Mouse (Mus musculus): ENCODE data around the gene Foxp3. TPM values are rescaled to one million over a fixed set of nuclear protein-coding genes. Genes with fewer than 3 reads are reported as not detected.

The Foxp3 gene
- polyA plus RNA-seq, 1 experiment from 2014 or later = not detected

GRCm38 (mm10) chrX:7571565-7572136 lies 1.8 kb upstream of the Foxp3 start:
- Histone ChIP-seq H3K4me2 (ENCODE audit: low read depth, low read length) (no peak overlapping the region), H3K9ac (replicated peaks; ENCODE audit: low read length) (no peak overlapping the region), H3K36me3 (replicated peaks; ENCODE audit: control insufficient read depth, insufficient read depth, low read depth, low read length) (no peaks in the 10 kb centered on the region), H3K4me3 (ENCODE audit: low read depth, low read length) (no peak overlapping the region), H3K27ac (replicated peaks; ENCODE audit: low read depth, low read length) (no peak overlapping the region), H3K4me1 (ENCODE audit: control insufficient read depth, insufficient read depth, low read length) (no peaks in the 10 kb centered on the region), H3K9me3 (replicated peaks; ENCODE audit: control insufficient read depth, low read length) (no peaks in the 10 kb centered on the region), H3K27me3 (ENCODE audit: control insufficient read depth, insufficient read depth, low read length) (no peaks in the 10 kb centered on the region)
- DNase-seq (ENCODE audit: low spot score) = no peak
- no peak for ATAC-seq (replicated peaks; ENCODE audit: insufficient number of reproducible peaks, low FRiP score, low TSS enrichment, low read depth)
- 91% methylated on average over 9 of the region's 9 CpGs for WGBS

GRCm38 (mm10) chrX:7572466-7572865 lies 978 bp upstream of the Foxp3 start:
- H3K4me2 ChIP-seq (ENCODE audit: low read depth, low read length) = no peak overlapping the region
- H3K4me3 ChIP-seq (ENCODE audit: low read depth, low read length) = no peak overlapping the region
- no peak for ATAC-seq (replicated peaks; ENCODE audit: insufficient number of reproducible peaks, low FRiP score, low TSS enrichment, low read depth)
- H3K27ac ChIP-seq (replicated peaks; ENCODE audit: low read depth, low read length) = no peak overlapping the region
- DNase-seq (ENCODE audit: low spot score) = no peak
- H3K36me3 ChIP-seq (replicated peaks; ENCODE audit: control insufficient read depth, insufficient read depth, low read depth, low read length) = no peaks in the 10 kb centered on the region
- no peaks in the 10 kb centered on the region for H3K27me3 ChIP-seq (ENCODE audit: control insufficient read depth, insufficient read depth, low read length)
- no peaks in the 10 kb centered on the region for H3K4me1 ChIP-seq (ENCODE audit: control insufficient read depth, insufficient read depth, low read length)
- no peaks in the 10 kb centered on the region for H3K9me3 ChIP-seq (replicated peaks; ENCODE audit: control insufficient read depth, low read length)
- 85% methylated on average over 10 of the region's 10 CpGs for WGBS
- no peak overlapping the region for H3K9ac ChIP-seq (replicated peaks; ENCODE audit: low read length)

GRCm38 (mm10) chrX:7574087-7574884 lies 842 bp downstream of the Foxp3 start, which contains the start of gene Ppp1r3f:
Ppp1r3f (minus strand) TSS chrX:7574283.
- peak within 1 kb of the TSS; percentile 67 for H3K4me2 ChIP-seq (ENCODE audit: low read depth, low read length)
- no peaks in the 10 kb centered on the region for H3K9me3 ChIP-seq (replicated peaks; ENCODE audit: control insufficient read depth, low read length)
- ATAC-seq (replicated peaks; ENCODE audit: insufficient number of reproducible peaks, low FRiP score, low TSS enrichment, low read depth) (peak; percentile 97), DNase-seq (ENCODE audit: low spot score) (peak; percentile 91)
- WGBS = 17% methylated on average over 53 of the region's 65 CpGs
- H3K4me3 ChIP-seq (ENCODE audit: low read depth, low read length) = peak within 1 kb of the TSS; percentile 59
- no peaks in the 10 kb centered on the region for H3K4me1 ChIP-seq (ENCODE audit: control insufficient read depth, insufficient read depth, low read length)
- H3K9ac ChIP-seq (replicated peaks; ENCODE audit: low read length) = peak within 1 kb of the TSS; percentile 79
- peak within 1 kb of the TSS; percentile 41; the same call in 1 of the 2 replicates for H3K27ac ChIP-seq (replicated peaks; ENCODE audit: low read depth, low read length)
- H3K27me3 ChIP-seq (ENCODE audit: control insufficient read depth, insufficient read depth, low read length) = no peaks in the 10 kb centered on the region
- no peaks in the 10 kb centered on the region for H3K36me3 ChIP-seq (replicated peaks; ENCODE audit: control insufficient read depth, insufficient read depth, low read depth, low read length)

- Histone ChIP-seq H3K27me3 (ENCODE audit: control insufficient read depth, insufficient read depth, low read length) (no peaks in the 10 kb centered on the region), H3K4me2 (ENCODE audit: low read depth, low read length) (peak overlapping the region; percentile 33), H3K36me3 (replicated peaks; ENCODE audit: control insufficient read depth, insufficient read depth, low read depth, low read length) (no peaks in the 10 kb centered on the region), H3K9me3 (replicated peaks; ENCODE audit: control insufficient read depth, low read length) (no peaks in the 10 kb centered on the region), H3K4me3 (ENCODE audit: low read depth, low read length) (peak overlapping the region; percentile 59), H3K9ac (replicated peaks; ENCODE audit: low read length) (no peak overlapping the region), H3K4me1 (ENCODE audit: control insufficient read depth, insufficient read depth, low read length) (no peaks in the 10 kb centered on the region), H3K27ac (replicated peaks; ENCODE audit: low read depth, low read length) (no peak overlapping the region)
- ATAC-seq (replicated peaks; ENCODE audit: insufficient number of reproducible peaks, low FRiP score, low TSS enrichment, low read depth) (no peak), DNase-seq (ENCODE audit: low spot score) (no peak)
- 23% methylated on average over 6 of the region's 6 CpGs for WGBS
These were observed 1.4 kb downstream of the Foxp3 start for GRCm38 (mm10) chrX:7574885-7575231.

GRCm38 (mm10) chrX:7581151-7581550 lies 7.7 kb downstream of the Foxp3 start:
- no peaks in the 10 kb centered on the region for H3K36me3 ChIP-seq (replicated peaks; ENCODE audit: control insufficient read depth, insufficient read depth, low read depth, low read length)
- H3K9me3 ChIP-seq (replicated peaks; ENCODE audit: control insufficient read depth, low read length) = no peaks in the 10 kb centered on the region
- no peaks in the 10 kb centered on the region for H3K27me3 ChIP-seq (ENCODE audit: control insufficient read depth, insufficient read depth, low read length)
- no peak for ATAC-seq (replicated peaks; ENCODE audit: insufficient number of reproducible peaks, low FRiP score, low TSS enrichment, low read depth)
- WGBS = 82% methylated on average over 2 of the region's 2 CpGs
- no peak overlapping the region for H3K27ac ChIP-seq (replicated peaks; ENCODE audit: low read depth, low read length)
- H3K4me2 ChIP-seq (ENCODE audit: low read depth, low read length) = no peak overlapping the region
- no peak for DNase-seq (ENCODE audit: low spot score)
- H3K4me1 ChIP-seq (ENCODE audit: control insufficient read depth, insufficient read depth, low read length) = no peaks in the 10 kb centered on the region
- no peak overlapping the region for H3K4me3 ChIP-seq (ENCODE audit: low read depth, low read length)
- no peak overlapping the region for H3K9ac ChIP-seq (replicated peaks; ENCODE audit: low read length)

- WGBS = 91% methylated on average over 10 of the region's 11 CpGs
- Histone ChIP-seq H3K9me3 (replicated peaks; ENCODE audit: control insufficient read depth, low read length) (no peaks in the 10 kb centered on the region), H3K9ac (replicated peaks; ENCODE audit: low read length) (no peak overlapping the region), H3K27ac (replicated peaks; ENCODE audit: low read depth, low read length) (no peak overlapping the region), H3K36me3 (replicated peaks; ENCODE audit: control insufficient read depth, insufficient read depth, low read depth, low read length) (no peaks in the 10 kb centered on the region), H3K4me2 (ENCODE audit: low read depth, low read length) (no peak overlapping the region), H3K4me1 (ENCODE audit: control insufficient read depth, insufficient read depth, low read length) (no peaks in the 10 kb centered on the region), H3K4me3 (ENCODE audit: low read depth, low read length) (no peak overlapping the region), H3K27me3 (ENCODE audit: control insufficient read depth, insufficient read depth, low read length) (no peaks in the 10 kb centered on the region)
- ATAC-seq (replicated peaks; ENCODE audit: insufficient number of reproducible peaks, low FRiP score, low TSS enrichment, low read depth) (no peak), DNase-seq (ENCODE audit: low spot score) (no peak)
These were observed 10.4 kb downstream of the Foxp3 start for GRCm38 (mm10) chrX:7583881-7584280.

- DNase-seq (ENCODE audit: low spot score) (no peak), ATAC-seq (replicated peaks; ENCODE audit: insufficient number of reproducible peaks, low FRiP score, low TSS enrichment, low read depth) (no peak)
- WGBS = 82% methylated on average over 2 of the region's 5 CpGs
- Histone ChIP-seq H3K36me3 (replicated peaks; ENCODE audit: control insufficient read depth, insufficient read depth, low read depth, low read length) (no peaks in the 10 kb centered on the region), H3K4me2 (ENCODE audit: low read depth, low read length) (no peak overlapping the region), H3K9me3 (replicated peaks; ENCODE audit: control insufficient read depth, low read length) (no peaks in the 10 kb centered on the region), H3K4me1 (ENCODE audit: control insufficient read depth, insufficient read depth, low read length) (no peaks in the 10 kb centered on the region), H3K27ac (replicated peaks; ENCODE audit: low read depth, low read length) (no peak overlapping the region), H3K27me3 (ENCODE audit: control insufficient read depth, insufficient read depth, low read length) (no peaks in the 10 kb centered on the region), H3K4me3 (ENCODE audit: low read depth, low read length) (no peak overlapping the region), H3K9ac (replicated peaks; ENCODE audit: low read length) (no peak overlapping the region)
These were observed 12.9 kb downstream of the Foxp3 start for GRCm38 (mm10) chrX:7586356-7586755.

GRCm38 (mm10) chrX:7595371-7595770 lies 21.9 kb downstream of the Foxp3 start:
- H3K4me3 ChIP-seq (ENCODE audit: low read depth, low read length) = no peak overlapping the region
- no peak overlapping the region for H3K4me2 ChIP-seq (ENCODE audit: low read depth, low read length)
- no peaks in the 10 kb centered on the region for H3K27me3 ChIP-seq (ENCODE audit: control insufficient read depth, insufficient read depth, low read length)
- H3K27ac ChIP-seq (replicated peaks; ENCODE audit: low read depth, low read length) = no peak overlapping the region
- H3K4me1 ChIP-seq (ENCODE audit: control insufficient read depth, insufficient read depth, low read length) = no peaks in the 10 kb centered on the region
- ATAC-seq (replicated peaks; ENCODE audit: insufficient number of reproducible peaks, low FRiP score, low TSS enrichment, low read depth) (no peak), DNase-seq (ENCODE audit: low spot score) (no peak)
- no peaks in the 10 kb centered on the region for H3K36me3 ChIP-seq (replicated peaks; ENCODE audit: control insufficient read depth, insufficient read depth, low read depth, low read length)
- H3K9ac ChIP-seq (replicated peaks; ENCODE audit: low read length) = no peak overlapping the region
- no peaks in the 10 kb centered on the region for H3K9me3 ChIP-seq (replicated peaks; ENCODE audit: control insufficient read depth, low read length)
- WGBS = 94% methylated on average over 6 of the region's 9 CpGs
